Mouse (Mus musculus) brain, embryonic 18.5 days (tissue): ENCODE data around the gene Sft2d2.

Experiments used
- DNase-seq: peaks from one replicate; pipeline ENCODE4 v3.0.0-alpha.2; 2012; ENCODE audit warnings: low read depth, low spot score

The Sft2d2 gene

DNA sequence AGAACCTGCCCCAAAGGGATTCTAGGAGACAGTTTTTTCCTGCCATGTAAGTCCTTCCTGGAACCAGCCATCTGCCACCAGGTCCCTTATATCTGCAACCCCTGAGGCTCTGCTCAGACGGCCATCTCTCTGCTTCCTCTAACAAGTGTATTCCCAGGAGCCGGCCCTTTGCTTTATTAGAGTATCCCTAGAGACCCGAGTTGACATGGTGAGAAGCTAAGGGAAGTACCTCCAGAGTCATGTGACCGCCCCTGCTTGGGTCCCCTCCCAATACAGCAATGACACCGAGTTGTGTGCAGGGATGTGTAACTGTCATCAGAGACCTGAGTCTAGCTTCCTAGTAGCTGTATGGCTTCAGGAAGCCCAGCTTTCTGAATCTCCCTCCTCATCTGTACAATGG lies 61.0 kb downstream of the Sft2d2 start:
- no peak for DNase-seq

GRCm38 (mm10) chr1:165132187-165132877 lies 61.9 kb downstream of the Sft2d2 start:
- DNase-seq, result peak; percentile 49

- no peak for DNase-seq
Observed at GRCm38 (mm10) chr1:165129573-165129972, 64.7 kb downstream of the Sft2d2 start.
